Mouse (Mus musculus) right cerebral cortex, adult 18-20 months (tissue): ENCODE results near the gene Ltbp1.
"Not testable (repeated sequence)": the region's sequence is repeated elsewhere in the genome, so short reads cannot be mapped to it uniquely, and the experiment has no call there.

ENCODE experiments used
- DNase-seq: peaks from one replicate; pipeline ENCODE4 v3.0.0; 2022; ENCODE audit warnings: mixed read lengths

The Ltbp1 gene

GRCm38 (mm10) chr17:75119422-75119821 lies 114.1 kb downstream of the Ltbp1 start:
- no peak for DNase-seq

- no peak for DNase-seq
These were observed 114.7 kb downstream of the Ltbp1 start for GRCm38 (mm10) chr17:75120071-75120470.

GRCm38 (mm10) chr17:75122584-75123282 lies 117.4 kb downstream of the Ltbp1 start:
- no peak for DNase-seq

- DNase-seq: no peak
These were observed 123.1 kb downstream of the Ltbp1 start for GRCm38 (mm10) chr17:75128337-75128935.

GRCm38 (mm10) chr17:75133983-75134382 lies 128.6 kb downstream of the Ltbp1 start:
- DNase-seq: no peak

GRCm38 (mm10) chr17:75139731-75140130 lies 134.4 kb downstream of the Ltbp1 start:
- no peak for DNase-seq

- not testable (repeated sequence) for DNase-seq
These were observed 137.5 kb downstream of the Ltbp1 start for GRCm38 (mm10) chr17:75142845-75143244.

GRCm38 (mm10) chr17:75143927-75144326 lies 138.6 kb downstream of the Ltbp1 start:
- no peak for DNase-seq

GRCm38 (mm10) chr17:75147218-75147617 lies 141.8 kb downstream of the Ltbp1 start:
- DNase-seq: no peak

- no peak for DNase-seq
These were observed 146.4 kb downstream of the Ltbp1 start for GRCm38 (mm10) chr17:75151800-75152199.

GRCm38 (mm10) chr17:75153088-75153487 lies 147.7 kb downstream of the Ltbp1 start:
- no peak for DNase-seq

- DNase-seq: no peak
These were observed 153.0 kb downstream of the Ltbp1 start for GRCm38 (mm10) chr17:75158385-75158784.

- no peak for DNase-seq
These were observed 153.9 kb downstream of the Ltbp1 start for GRCm38 (mm10) chr17:75159066-75159787.

- no peak for DNase-seq
These were observed 155.7 kb downstream of the Ltbp1 start for GRCm38 (mm10) chr17:75161062-75161461.

GRCm38 (mm10) chr17:75161931-75162330 lies 156.6 kb downstream of the Ltbp1 start:
- DNase-seq: no peak

GRCm38 (mm10) chr17:75164566-75164965 lies 159.2 kb downstream of the Ltbp1 start:
- no peak for DNase-seq

GRCm38 (mm10) chr17:75168572-75169200 lies 163.3 kb downstream of the Ltbp1 start:
- no peak for DNase-seq

GRCm38 (mm10) chr17:75171659-75172058 lies 166.3 kb downstream of the Ltbp1 start:
- no peak for DNase-seq

GRCm38 (mm10) chr17:75172685-75173205 lies 167.4 kb downstream of the Ltbp1 start:
- DNase-seq: no peak

GRCm38 (mm10) chr17:75174501-75174900 lies 169.1 kb downstream of the Ltbp1 start:
- no peak for DNase-seq

- DNase-seq: peak; percentile 18
These were observed 172.8 kb downstream of the Ltbp1 start for GRCm38 (mm10) chr17:75177920-75178867.

GRCm38 (mm10) chr17:75179001-75179400 lies 173.6 kb downstream of the Ltbp1 start:
- no peak for DNase-seq
